Mouse (Mus musculus) lung, postnatal 10 days (tissue): ENCODE data around the gene Ubxn10.
A peak's percentile ranks its signal among the peaks of the same experiment; 100 is the strongest.

Source experiments
- DNase-seq: peaks from one replicate; pipeline ENCODE4 v3.0.0; 2021

The Ubxn10 gene

DNA sequence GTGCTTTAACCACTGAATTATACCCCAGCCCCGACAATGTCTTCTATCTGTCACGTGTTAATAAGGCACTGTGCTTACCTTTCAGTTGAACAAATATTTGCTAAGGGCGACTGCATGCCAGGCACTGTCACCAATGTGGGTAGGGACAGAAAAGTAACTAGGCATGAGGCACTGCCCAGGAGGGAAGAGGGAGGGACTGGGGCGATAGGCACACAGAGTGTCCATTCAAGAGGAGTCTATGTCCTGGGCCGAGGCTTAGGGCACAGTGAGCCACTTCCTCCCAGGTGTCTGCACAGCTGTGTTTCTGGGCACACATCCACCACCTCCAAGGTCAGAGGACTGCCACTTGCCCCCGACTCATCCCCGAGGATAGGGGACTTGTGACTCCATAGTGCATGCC, at the start of gene Ubxn10:
Gene Ubxn10, minus strand, starts transcription at position 137 of the 400 bp plus-strand sequence.
- peak; percentile 58 for DNase-seq

DNA sequence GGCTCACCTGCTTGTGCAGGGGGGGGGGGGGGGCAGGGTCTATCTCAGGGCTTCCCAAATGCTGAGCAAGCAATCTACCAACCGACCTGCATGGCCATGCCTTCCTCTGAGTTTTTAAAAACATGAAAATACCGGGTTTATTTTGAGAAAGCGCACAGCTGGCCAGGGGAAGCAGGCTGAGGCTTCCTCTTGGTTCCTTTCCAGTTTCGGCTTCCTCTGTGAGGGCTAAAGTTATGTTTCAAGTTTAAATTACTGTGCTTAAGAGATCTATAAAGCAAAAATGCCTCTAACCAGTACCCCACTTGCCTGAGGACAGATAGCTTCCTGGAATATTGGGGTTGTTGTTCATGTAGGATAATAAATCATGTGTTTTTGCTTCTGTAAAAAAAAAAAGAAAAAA, 49.2 kb upstream of the Ubxn10 start:
- DNase-seq, result no peak

DNA sequence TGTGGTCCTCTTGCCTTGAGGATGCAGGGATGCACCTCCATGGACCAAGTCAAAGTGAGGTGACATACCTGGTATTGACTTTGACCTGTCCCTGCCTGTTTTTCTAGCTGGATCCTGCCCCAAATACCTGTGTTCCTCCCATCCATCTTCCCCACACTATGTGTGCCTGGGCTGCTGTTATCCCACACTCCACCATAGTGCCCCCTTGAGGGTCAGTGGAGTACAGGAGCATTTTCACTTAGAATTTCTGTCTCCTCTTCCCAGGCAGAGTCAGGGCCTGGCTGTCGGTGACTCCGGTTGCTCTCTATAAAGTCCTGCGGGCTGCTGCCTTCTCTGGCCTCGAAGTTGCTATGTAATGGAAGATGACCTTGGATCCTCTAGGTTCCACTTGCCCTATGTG, 48.8 kb upstream of the Ubxn10 start:
- DNase-seq, result peak; percentile 21

DNA sequence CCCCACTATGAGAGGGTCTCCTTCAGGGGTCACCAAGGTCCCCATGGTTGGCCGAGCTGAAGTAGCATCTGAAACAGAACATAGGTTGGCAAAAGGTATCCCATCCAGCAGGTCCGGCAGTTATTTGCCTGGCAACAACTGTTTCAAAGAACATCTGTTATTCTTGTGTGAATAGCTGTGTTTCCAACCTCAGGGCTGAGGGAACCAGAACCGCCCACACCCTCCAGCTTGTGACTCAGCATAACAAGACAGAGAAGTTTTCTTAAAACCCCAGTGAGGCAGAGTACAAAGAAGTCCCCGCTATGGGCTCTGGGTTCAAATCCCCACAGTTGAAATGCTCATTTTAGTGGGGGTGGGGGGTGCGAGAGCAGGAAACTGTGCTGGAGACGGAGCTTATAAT, 45.1 kb upstream of the Ubxn10 start:
- no peak for DNase-seq

DNA sequence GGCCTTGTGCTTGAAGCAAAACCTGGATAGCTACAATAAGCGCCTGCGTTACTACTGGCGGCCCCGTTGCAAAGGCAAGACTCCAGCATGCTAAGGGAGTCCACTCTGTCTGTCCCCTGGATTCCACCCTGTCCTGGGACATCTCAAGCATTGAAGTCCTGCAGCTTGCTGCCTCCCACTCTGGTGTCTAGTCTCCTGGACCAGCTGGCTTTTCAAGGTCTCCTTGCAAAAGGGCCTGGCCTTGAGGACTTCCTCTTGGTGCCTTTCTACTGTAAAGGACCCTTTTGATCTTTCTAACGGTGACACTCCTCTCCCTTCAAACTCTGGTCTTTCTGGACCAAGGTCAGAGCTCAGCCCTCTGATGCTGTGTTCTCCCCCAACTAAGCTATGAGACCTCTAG, 43.3 kb upstream of the Ubxn10 start:
- no peak for DNase-seq

DNA sequence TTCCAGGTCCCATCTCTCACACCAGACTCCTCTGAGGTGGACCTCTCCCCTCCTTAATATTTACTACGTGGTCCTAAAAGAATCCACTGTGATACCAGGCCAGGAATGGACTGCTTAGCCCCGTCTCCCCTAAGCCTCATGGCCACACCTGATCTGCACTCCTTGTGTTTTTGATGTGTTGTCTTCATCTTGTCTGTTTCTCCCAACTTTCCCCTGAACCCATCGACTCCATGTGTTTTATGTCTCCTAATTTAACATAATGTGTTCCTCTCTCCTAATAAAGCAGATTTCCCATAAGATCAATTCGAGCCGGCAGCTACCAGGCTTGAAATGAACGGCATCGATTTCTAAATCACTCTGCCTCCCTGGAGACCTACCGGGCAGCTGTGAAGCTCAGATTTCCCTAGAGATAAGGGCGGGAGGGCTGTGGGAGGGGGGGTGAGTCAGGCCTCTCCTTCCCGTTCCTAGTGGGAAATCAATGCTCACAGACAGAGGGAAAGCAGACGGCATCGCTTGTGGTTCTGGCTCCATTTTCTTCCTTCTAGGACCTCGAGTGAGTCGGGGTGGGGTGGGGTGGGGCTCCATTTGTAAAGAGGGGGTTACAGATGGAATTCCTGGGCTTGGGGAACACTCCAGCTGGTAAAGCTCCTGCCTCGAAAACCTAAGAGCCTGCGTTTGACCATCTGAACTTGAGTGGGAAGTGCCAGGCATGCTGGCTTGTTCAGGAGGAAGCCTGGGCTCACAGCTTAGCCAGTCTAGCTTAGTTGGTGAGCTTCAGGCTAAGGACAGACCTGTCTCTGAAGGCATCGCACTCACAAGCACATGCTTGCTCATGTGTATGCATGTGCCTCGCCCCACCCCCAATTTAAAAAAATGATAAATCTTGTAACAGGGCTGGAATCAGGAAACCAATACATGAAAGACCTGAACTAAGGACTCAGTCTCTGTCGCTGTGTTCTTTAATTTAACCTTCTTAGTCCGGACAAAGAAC, 40.7 kb upstream of the Ubxn10 start:
- DNase-seq, result no peak

DNA sequence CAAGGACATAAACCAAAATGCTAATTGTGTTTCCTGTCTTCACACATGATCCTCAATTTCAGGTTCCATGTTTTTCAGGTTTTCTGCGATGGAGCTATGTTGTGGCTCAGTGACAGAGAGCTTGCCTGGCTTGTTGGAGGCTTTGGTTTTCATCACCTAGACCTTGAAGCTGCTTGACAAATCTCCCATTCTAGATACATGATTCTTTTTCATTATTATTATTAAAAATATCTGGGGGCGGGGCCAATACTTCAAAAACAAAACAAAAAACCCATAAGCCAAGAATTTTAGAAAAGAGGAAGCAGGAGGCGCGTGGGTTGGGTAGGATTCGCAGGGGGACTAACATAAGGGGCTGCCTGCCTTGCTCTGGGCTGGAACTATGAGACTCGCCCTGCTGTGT, 38.5 kb upstream of the Ubxn10 start, which contains the start of gene Pla2g2d:
Gene Pla2g2d, plus strand, starts transcription at position 301 of the 400 bp plus-strand sequence.
- no peak for DNase-seq

DNA sequence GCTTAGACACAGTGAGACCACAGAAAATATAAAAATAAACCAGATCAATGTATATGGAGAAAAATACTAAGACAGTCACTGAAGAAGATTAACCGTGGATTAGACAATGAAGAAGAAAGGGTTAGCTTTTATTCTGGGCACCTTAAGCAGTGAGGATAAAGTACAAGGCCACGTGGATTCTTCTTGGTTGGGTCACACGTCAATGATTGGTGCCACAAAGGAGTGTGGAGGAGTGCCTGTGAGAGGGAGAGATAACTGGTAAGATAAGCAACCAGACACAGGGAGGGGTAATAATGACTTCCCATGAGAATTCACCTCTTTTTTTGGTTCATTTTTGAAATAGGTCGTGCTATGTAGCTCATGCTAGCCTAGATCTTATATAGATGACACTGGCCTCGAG, 35.4 kb upstream of the Ubxn10 start:
- no peak for DNase-seq

DNA sequence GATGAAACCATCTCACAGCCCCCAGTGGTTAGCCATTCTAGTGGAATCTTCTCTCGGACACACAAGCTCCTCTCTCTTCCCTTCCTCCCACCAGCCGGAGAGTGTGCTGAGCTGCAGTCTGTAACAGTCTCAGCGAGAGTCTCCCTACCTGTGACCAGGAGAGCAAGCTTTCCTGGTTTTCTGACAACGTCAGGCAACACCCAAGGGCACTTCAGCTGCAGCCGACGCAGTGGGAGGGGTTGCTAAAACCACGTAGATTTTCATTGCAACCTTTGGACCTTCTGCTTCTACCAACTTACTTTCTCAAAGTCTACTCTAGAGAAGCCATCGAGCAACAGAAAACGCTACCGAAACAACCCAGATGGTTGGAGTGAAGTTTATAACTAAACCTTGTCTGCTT, 35.0 kb upstream of the Ubxn10 start:
- no peak for DNase-seq

DNA sequence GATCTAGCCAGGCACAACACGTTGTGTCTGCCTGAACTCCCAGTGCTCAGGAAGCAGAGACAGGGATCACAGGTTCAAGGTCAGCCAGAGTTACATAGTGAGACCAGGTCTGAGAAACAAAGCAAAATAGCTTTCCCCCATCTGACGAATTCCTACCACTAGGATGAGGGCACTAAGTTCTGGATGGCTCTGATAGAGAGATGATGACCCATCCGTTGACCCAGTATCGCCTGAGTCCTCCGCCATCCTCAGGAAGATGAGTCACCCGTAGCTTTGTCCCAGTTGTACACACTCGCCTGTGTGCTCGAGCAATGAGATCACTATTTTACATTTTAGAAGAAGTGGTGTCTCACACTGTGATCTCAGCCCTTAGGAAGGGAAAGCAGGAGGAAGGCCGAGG, 25.3 kb upstream of the Ubxn10 start:
- DNase-seq, result no peak

DNA sequence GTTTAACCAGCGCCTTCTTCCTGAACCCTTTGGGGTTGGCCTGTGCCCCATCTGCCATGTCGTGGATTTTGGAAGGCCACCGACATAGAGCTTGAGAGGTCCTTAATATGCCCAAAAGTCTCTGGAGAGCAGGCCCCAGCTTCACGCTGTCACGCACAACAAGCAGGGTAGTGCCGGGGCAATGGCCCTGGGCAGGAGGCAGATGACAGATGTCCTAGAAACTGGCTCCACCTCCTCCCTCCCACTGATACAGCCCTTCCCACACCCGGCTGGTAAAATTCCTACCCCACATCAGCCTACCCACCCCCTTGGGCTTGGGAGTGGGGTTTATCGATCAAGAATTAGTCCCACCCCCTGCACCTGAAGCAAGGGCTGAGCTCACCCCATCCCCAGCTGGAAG, 20.4 kb upstream of the Ubxn10 start, which contains the start of gene Pla2g2f:
Gene Pla2g2f, minus strand, starts transcription at position 211 of the 400 bp plus-strand sequence.
- DNase-seq, result no peak

DNA sequence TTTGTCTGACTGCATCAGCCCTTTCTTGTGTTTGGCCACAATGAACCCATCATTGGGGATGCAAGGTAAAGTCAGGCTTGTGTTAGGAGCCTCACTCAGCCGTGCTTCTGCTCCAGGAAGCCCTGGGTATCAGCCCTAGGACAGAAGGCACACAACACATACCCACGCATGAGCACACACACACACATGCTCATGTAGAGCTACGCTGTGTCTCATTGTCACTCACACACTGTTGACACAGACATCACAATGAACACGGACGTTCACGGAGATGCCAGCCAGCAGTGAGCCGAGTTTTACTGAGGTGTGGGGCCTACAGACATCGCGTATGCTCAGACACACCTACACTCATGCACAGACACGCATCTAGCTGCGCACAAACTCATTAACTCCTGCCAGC, 19.0 kb upstream of the Ubxn10 start:
- DNase-seq, result no peak

DNA sequence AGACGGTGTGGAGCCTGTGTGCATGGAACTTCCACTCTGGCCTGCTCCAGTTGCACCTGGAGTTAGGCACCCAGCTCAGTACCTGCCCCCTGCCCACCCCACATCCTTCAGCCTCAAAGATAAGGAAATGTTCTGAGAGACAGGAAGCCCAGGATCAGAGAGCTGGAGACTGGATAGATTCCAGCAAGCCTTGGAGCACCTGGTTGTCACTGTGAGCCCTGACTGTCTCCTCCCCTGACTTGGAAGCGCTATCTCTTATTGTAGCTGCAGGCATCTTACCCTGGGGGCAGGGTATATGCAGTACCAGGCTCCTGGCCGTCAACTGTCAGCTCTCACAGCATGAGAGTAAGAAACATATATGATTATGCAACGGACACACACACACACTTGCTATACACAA, 18.5 kb upstream of the Ubxn10 start:
- no peak for DNase-seq

DNA sequence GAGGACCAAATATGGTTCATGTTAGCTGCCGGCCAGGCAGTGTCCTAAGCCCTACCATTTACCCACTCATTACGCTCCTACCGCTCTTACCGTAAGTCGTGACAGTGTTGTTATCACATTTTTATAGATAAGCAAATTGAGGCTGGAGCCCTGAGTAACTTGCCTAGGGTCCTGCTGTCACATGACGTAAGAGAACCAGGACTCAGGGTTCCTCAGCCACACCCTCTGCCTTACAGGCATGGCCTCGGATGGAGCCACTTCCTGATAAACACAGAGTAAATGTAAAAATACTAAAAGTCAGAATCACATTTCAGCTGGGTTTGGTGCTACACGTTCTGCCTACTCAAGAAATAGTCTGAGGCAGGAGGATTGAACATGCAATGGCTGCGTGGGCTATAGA, 17.5 kb upstream of the Ubxn10 start:
- DNase-seq, result no peak

DNA sequence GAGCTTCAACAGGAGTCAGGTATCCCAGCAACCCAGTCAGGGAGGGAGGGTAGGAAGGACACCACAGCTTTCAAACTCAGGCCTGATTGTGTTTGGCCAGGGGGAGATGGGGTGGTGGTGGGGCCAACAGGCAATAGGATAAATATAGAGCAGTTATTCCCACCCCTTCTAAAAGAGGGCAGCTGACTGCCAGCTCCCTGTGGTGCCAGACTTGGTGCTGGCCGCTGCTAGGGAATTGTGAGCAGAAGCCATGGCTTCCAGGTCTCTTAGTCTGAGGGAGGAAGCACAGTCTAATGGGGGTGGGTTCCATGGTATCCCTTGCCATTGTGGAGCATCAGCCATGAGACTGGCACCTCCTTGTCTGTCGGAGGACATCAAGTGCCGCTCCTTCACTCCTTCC, 16.6 kb upstream of the Ubxn10 start:
- no peak for DNase-seq

DNA sequence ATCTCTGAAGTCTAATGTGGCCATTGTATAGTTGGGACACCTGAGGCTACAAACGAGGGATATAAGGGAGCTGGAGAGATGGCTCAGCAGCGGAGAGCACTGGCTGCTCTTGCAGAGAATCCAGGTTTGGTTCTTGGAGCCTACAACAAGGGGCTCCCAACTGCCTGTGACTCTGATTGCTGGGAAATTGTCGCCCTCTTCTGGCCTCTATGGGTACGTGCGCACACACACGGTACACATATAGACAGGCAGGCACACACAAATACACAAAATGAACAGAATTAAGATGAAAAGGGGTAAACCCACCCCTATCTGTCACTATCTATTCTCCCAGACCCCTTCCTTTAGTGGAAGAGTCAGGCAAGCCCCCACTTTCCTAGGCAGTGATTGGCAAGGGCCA, 15.6 kb upstream of the Ubxn10 start:
- DNase-seq, result no peak

DNA sequence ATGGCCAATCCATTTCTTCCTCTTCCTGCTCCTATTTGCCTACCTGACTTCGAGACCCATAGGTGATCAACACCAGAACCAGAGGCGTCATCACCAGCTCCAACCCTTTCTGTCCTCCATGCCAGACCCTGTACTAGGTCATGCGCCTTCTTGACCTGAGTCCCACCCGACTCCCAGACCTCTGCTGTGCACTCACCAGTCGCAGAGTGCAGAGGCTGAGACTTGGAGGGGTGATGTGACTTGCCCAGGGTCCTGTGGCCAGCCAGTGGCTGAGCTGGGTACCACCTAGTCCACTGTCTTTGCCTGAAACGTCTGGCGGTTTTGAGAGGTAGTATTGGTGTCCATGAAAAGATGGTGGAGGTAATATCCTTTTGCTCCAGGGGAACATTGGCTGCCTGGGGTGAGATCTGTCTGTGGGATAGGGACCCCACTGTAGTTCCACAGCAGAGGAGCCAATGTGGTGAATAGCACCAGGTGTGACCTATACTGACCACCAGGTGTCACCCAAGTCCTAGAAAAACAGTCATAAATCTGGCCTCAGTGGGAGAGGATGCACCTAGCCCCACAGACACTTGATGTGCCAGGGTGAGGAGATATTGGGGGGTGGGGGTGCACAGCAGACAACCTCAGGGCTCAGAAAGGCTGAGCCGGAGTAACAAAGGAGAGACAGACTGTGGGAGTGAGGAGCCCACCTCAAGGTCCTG, 11.6 kb upstream of the Ubxn10 start:
- peak; percentile 55 for DNase-seq

DNA sequence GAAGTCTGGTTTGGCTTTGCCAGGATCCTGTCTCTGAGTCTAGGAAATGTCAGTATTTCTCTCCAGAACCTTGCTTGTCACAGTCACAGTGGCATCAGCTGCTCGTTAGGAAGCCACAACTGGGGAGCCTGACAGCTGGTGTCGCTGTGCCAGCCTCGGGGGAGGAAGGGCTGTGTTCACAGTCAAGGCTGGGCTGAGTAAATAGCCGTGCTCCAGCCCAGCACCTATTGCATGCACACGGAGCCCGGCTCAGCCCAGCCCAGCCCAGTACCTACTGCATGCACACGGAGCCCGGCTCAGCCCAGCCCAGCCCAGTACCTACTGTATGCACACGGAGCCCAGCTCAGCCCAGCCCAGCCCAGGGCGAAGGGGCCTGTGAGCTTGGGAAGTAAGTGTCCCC, 10.9 kb upstream of the Ubxn10 start:
- peak; percentile 45 for DNase-seq

DNA sequence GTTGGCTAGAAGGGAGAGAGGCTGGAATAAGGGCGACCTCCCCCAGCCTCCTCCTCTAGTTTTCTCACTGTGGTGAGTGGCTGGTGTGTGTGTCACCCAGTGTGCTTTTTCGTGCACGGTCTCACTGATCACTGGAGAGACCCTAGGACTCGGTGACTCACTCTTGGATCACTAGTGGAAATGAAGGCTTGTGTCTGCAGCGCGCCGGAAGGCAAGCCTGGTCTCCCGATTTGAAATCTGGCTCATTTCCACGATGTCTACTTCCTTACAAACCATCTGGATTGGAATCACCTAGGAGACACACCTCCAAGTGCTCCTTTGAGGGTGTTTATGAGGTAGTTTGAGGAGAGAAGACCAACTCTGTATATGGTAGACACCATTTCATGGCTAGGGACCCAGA, 9.9 kb upstream of the Ubxn10 start:
- no peak for DNase-seq

DNA sequence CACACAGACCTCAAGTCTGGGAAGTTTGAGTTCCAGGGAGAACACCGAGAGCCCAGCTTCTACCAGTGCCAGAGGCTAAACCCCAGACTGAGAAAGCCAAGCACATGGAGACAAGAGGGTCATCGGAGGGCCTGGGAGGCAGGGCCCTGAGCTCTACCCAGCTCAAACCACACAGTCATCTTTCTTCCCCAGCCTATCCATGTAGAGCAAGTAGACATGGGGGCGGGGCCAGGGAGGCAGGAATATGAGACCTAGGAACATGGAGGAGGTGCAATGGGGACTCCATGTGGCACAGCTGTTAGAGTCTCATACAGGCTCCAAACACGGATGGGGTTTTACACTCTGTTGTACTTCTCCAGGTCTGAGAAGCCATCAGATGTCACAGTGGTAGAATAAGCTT, 8.9 kb upstream of the Ubxn10 start:
- peak; percentile 48 for DNase-seq

DNA sequence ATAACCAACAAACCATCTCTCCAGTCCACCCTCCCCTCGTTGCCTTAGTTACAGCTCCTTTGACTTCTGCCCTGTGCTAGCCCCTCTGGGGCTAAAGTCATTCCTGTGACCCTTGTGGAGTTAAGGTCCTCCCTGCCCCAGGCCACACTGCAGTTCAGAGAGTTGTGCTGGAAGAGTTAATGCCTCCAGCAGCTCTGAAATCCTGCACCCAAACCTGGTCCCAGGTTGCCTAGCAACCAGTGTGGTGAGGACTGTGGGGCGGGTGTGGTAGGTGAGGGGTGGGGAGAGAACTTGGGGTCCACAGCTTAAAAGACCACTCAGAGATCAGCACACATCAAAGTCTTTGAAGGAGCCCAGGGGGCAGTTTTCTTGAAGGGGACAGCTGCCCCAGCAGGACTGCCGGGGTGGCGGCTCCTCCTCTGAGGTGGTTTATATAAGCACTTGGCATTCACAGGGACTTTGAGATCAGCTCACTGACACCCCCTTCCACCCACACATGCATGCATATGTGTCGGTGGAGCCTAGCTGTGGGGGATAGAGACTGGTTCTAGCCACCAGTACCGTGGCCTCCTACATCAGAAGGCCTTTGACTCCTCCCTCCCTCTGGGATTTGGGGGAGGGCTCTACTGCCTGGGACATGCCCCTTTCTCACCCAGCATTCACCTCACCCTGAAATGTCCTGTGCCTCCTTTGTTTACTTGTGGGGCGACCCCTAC, 2.3 kb upstream of the Ubxn10 start:
- DNase-seq, result peak; percentile 21

DNA sequence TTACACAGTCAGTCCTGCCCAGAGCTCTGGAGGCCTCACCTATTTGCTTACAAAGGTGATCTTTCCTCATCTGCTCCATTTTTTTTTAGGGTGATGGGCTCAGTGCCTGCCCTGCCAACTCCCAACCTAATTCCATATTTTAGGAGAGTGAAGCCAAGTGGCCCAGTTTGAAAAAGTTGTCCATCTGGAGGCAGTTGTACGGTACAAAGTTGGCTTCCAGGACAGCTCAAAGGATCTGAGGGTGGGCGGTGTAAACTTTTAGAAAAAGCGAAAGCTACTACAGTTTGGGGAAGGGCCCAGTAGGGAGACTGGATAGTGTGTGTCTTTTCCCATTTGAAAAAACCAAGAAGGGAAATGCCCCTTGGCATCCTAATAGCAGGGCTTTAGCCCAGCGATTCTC, 2.1 kb downstream of the Ubxn10 start:
- no peak for DNase-seq

DNA sequence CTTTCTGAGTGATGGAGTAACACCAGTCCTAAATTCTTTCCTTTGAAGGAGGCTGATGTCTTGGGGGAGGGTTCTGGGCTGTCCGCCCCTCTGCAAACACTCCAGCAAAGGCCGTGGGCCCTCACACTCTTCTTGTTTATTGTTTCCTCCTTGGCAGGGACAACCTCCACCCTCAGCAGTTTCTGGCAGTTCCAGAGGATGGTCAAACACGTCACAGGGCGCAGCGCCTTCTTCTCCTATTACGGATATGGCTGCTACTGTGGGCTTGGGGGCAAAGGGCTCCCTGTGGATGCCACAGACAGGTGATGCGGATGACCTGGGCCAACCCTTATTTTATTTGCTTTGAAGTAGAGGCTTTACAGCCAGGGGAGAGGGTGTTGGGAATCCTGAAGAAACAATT, 2.9 kb downstream of the Ubxn10 start:
- DNase-seq, result peak; percentile 47
